Mouse (Mus musculus): Measurements from ENCODE around the gene Wdr18. TPM values are rescaled to one million over a fixed set of nuclear protein-coding genes. Genes with fewer than 3 reads are reported as not detected.

The Wdr18 gene
- total RNA-seq, 4 experiments from 2014 or later, result 28.4 to 36.2 (median 29.6) TPM

Other genes starting within 250 kb of the Wdr18 start
- gene Hcn2, start 243.5 kb upstream of the Wdr18 start, total RNA-seq (2022), result 10 to 100 TPM; 13.7 to 16.7 (median 15.1) TPM
- gene Polrmt, start 213.6 kb upstream of the Wdr18 start, total RNA-seq (2022), result 10 to 100 TPM; 41.1 to 54.7 (median 47.0) TPM
- gene Fgf22, start 205.1 kb upstream of the Wdr18 start, total RNA-seq (2022), result not detected
- 10 to 100 TPM; 20.2 to 23.2 (median 21.5) TPM for gene Rnf126, start 193.2 kb upstream of the Wdr18 start, total RNA-seq (2022)
- 1 to 10 TPM; 2.9 to 5.8 (median 3.6) TPM for gene Fstl3, start 182.9 kb upstream of the Wdr18 start, total RNA-seq (2022)
- not detected for gene Prss57, start 169.2 kb upstream of the Wdr18 start, total RNA-seq (2022)
- gene Palm, start 166.6 kb upstream of the Wdr18 start, total RNA-seq (2022), result 10 to 100 TPM; 37.8 to 53.8 (median 51.7) TPM
- gene Misp, start 139.2 kb upstream of the Wdr18 start, total RNA-seq (2022), result under 1 TPM in 3 of 4 experiments, not detected in 1; 0.31 to 0.75 (median 0.60) TPM
- 10 to 100 TPM; 45.4 to 57.7 (median 49.9) TPM for gene Ptbp1, start 105.7 kb upstream of the Wdr18 start, total RNA-seq (2022)
- gene Prtn3, start 85.7 kb upstream of the Wdr18 start, total RNA-seq (2022), result 1 to 10 TPM in 1 of 4 experiments, not detected in 3; 2.4 TPM
- gene Plppr3, start 85.5 kb upstream of the Wdr18 start, total RNA-seq (2022), result under 1 TPM in 3 of 4 experiments, not detected in 1; 0.19 to 0.41 (median 0.29) TPM
- gene Elane, start 73.9 kb upstream of the Wdr18 start, total RNA-seq (2022), result under 1 TPM in 1 of 4 experiments, not detected in 3; 0.57 TPM
- 10 to 100 TPM; 12.7 to 46.8 (median 17.8) TPM for gene Cfd, start 69.3 kb upstream of the Wdr18 start, total RNA-seq (2022)
- 10 to 100 TPM; 48.5 to 65.2 (median 53.3) TPM for gene Med16, start 51.2 kb upstream of the Wdr18 start, total RNA-seq (2022)
- not detected for gene Gm26602, start 49.3 kb upstream of the Wdr18 start, total RNA-seq (2022)
- under 1 TPM; 0.28 to 0.62 (median 0.32) TPM for gene Kiss1r, start 43.2 kb upstream of the Wdr18 start, total RNA-seq (2022)
- gene R3hdm4, start 38.9 kb upstream of the Wdr18 start, total RNA-seq (2022), result 10 to 100 TPM; 75.2 to 85.9 (median 81.0) TPM
- gene Arid3a, start 33.1 kb upstream of the Wdr18 start, total RNA-seq (2022), result 1 to 10 TPM; 1.2 to 1.7 (median 1.3) TPM
- gene Grin3b, start 10.6 kb downstream of the Wdr18 start, total RNA-seq (2022), result under 1 TPM; 0.37 to 0.85 (median 0.63) TPM
- gene Tmem259, start 24.2 kb downstream of the Wdr18 start, total RNA-seq (2022), result 100 to 1,000 TPM; 116 to 120 (median 117) TPM
- 10 to 100 TPM; 27.1 to 35.7 (median 33.3) TPM for gene Cnn2, start 28.4 kb downstream of the Wdr18 start, total RNA-seq (2022)
- 1 to 10 TPM; 7.5 to 8.5 (median 8.0) TPM for gene Abca7, start 36.3 kb downstream of the Wdr18 start, total RNA-seq (2022)
- gene Arhgap45, start 56.5 kb downstream of the Wdr18 start, total RNA-seq (2022), result 1 to 10 TPM; 2.9 to 5.1 (median 3.4) TPM
- gene Polr2e, start 79.6 kb downstream of the Wdr18 start, total RNA-seq (2022), result 100 to 1,000 TPM in 2 of 4 experiments, 10 to 100 TPM in 2; 91.7 to 106 (median 100) TPM
- 1,000 to 10,000 TPM; 1,048 to 1,125 (median 1,067) TPM for gene Gpx4, start 87.0 kb downstream of the Wdr18 start, total RNA-seq (2022)
- gene Sbno2, start 145.4 kb downstream of the Wdr18 start, total RNA-seq (2022), result 10 to 100 TPM in 3 of 4 experiments, 1 to 10 TPM in 1; 9.5 to 12.0 (median 11.1) TPM
- gene Stk11, start 155.7 kb downstream of the Wdr18 start, total RNA-seq (2022), result 100 to 1,000 TPM; 148 to 176 (median 153) TPM
- gene Atp5d, start 178.5 kb downstream of the Wdr18 start, total RNA-seq (2022), result 1,000 to 10,000 TPM; 1,050 to 1,135 (median 1,101) TPM
- 1 to 10 TPM; 3.8 to 6.1 (median 4.6) TPM for gene Cbarp, start 180.7 kb downstream of the Wdr18 start, total RNA-seq (2022)
- 100 to 1,000 TPM in 1 of 4 experiments, 10 to 100 TPM in 3; 83.9 to 111 (median 91.0) TPM for gene Midn, start 188.1 kb downstream of the Wdr18 start, total RNA-seq (2022)
- 10 to 100 TPM; 34.7 to 69.7 (median 51.6) TPM for gene Cirbp, start 205.8 kb downstream of the Wdr18 start, total RNA-seq (2022)
- gene 1600002K03Rik, start 212.8 kb downstream of the Wdr18 start, total RNA-seq (2022), result 1 to 10 TPM; 4.9 to 7.7 (median 5.9) TPM
- gene Efna2, start 219.3 kb downstream of the Wdr18 start, total RNA-seq (2022), result 1 to 10 TPM in 3 of 4 experiments, under 1 TPM in 1; 0.78 to 1.2 (median 1.1) TPM

All from heart, adult 8-10 months (tissue).